Mouse (Mus musculus) heart, postnatal 0 days (tissue): ENCODE measurements around the gene Atg16l2.
A peak's percentile ranks its signal among the peaks of the same experiment; 100 is the strongest.

ENCODE experiments used
- CTCF ChIP-seq: IDR thresholded peaks from 2 replicates; pipeline ENCODE4 v1.5.1; 2016; ENCODE audit warnings: antibody characterized with exemption, control low read depth, low read depth
- EP300 ChIP-seq: IDR thresholded peaks from 2 replicates; pipeline ENCODE4 v1.6.1; 2016; ENCODE audit warnings: antibody characterized with exemption, low read depth

- TF ChIP-seq CTCF, result peak; percentile 60
- no peak for TF ChIP-seq EP300
Measured at GRCm38 (mm10) chr7:101271602-101272001, 30.4 kb downstream of the Atg16l2 start.
